Mouse (Mus musculus) cerebellum, adult 2 months (tissue): ENCODE measurements around the gene Fam198a. TPM values are rescaled to one million over a fixed set of nuclear protein-coding genes. Genes with fewer than 3 reads are reported as not detected.
A peak's percentile ranks its signal among the peaks of the same experiment; 100 is the strongest.

Experiments
- DNase-seq, 2 experiments: peaks; one replicate each; pipeline ENCODE4 v3.0.0; 2021
- H3K27ac ChIP-seq: fragments of 200-500 bp; 2 replicates; pipeline ENCODE4 v1.5.1; 2012; ENCODE audit warnings: low read length, control low read depth, inconsistent platforms; ENCODE audit not compliant: insufficient read depth
- H3K27me3 ChIP-seq: fragments of 200-500 bp; 2 replicates; pipeline ENCODE4 v1.6.1; 2012; ENCODE audit warnings: inconsistent platforms, mild to moderate bottlenecking, low read length, moderate library complexity; ENCODE audit not compliant: control insufficient read depth, insufficient read depth
- H3K4me1 ChIP-seq: fragments of 200-500 bp; 2 replicates; pipeline ENCODE4 v1.6.1; 2011; ENCODE audit warnings: low read length; ENCODE audit not compliant: control insufficient read depth, insufficient read depth
- H3K4me3 ChIP-seq: fragments of 200-500 bp; replicated peaks from 2 replicates; pipeline ENCODE3; 2011; ENCODE audit warnings: mild to moderate bottlenecking, low read depth, low read length, control low read depth; ENCODE audit not compliant: insufficient read depth
- CTCF ChIP-seq: fragments of 200-500 bp; IDR thresholded peaks from 2 replicates; pipeline ENCODE4 v1.5.1; 2011; ENCODE audit warnings: low read depth, mild to moderate bottlenecking, control low read depth, low read length, moderate library complexity, borderline replicate concordance; ENCODE audit not compliant: insufficient read depth
- POLR2A ChIP-seq: fragments of 200-500 bp; IDR thresholded peaks from 2 replicates; pipeline ENCODE4 v1.6.1; 2011; ENCODE audit warnings: low read length, control low read depth, borderline replicate concordance; ENCODE audit not compliant: insufficient read depth
- WGBS: fragments of 180-500 bp; shearing (Covaris S2); methylation state at CpG from one replicate; pipeline ENCODE4 v1.1.7; 2018; 5-methylcytosine and 5-hydroxymethylcytosine counted together
- polyA plus RNA-seq: library from polyadenylated mRNA; depleted of rRNA; stranded (reverse); fragments of >200 nt; gene quantifications from 2 replicates; pipeline ENCODE4 v1.2.3, GENCODE M21; 2012

The Fam198a gene
- polyA plus RNA-seq, 1 experiment: 3.1 TPM

DNA sequence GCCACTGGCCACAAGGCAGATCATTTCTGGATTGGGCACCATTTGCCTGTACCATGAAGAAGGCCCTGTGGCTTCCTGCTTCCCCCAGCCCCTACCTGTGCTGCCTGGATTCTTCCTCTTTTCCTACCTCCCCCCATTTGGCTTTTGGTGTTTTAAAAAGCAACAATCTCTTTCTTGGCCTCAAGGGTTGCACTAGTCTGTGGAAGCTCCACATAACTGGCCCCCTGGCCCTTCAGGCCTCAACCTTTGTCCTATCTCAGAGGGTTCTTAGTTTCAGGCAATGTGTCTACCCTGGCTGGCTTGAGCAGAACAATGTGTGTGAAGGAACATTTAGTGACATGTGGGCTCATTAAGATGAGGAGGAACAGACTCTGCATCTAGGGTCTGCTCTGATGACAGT, 46.2 kb downstream of the Fam198a start, which contains the start of gene Pomgnt2:
Gene Pomgnt2 (minus strand): TSS at position 101 of the 400 bp plus-strand sequence.
- no peaks in the 10 kb centered on the region for H3K27me3 ChIP-seq

GRCm38 (mm10) chr9:121997978-121998377, 47.2 kb downstream of the Fam198a start:
- TF ChIP-seq CTCF: no peak
- TF ChIP-seq POLR2A: no peak
- Histone ChIP-seq H3K27me3 (no peaks in the 10 kb centered on the region), H3K4me1 (peaks cover 11% of the 10 kb centered on the region), H3K4me3 (no peak overlapping the region), H3K27ac (no peak overlapping the region)
- DNase-seq: no peak
- WGBS: 35% methylated on average over 4 of the region's 4 CpGs

More for the DNA sequence above, 46.2 kb downstream of the Fam198a start, which contains the start of gene Pomgnt2:
- H3K4me1 ChIP-seq: peaks cover 16% of the 10 kb centered on the region
- TF ChIP-seq CTCF (no peak), POLR2A (no peak)
- H3K4me3 ChIP-seq: peak within 1 kb of the TSS; percentile 63
- H3K27ac ChIP-seq: no peak within 1 kb of the TSS
- no peak for DNase-seq

DNA sequence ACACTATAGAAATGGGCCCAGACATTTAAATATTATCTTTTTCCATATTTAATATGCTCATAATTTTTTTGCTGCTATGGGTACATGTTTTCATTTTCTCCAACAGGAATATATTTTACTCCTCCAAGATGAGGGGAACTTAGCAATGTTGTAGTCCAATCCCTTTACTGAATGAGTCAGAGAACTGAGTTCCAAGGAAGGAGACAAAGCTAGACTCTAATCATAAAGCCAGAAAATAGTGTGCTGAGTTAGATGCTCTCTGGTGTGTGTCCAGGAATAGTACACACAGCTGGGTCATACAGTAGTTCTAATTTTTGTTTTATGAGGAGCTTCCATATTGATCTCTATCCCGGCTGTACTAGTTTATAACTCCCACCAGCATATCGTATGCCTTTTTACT, 55.4 kb downstream of the Fam198a start:
- H3K4me1 ChIP-seq: no peaks in the 10 kb centered on the region
- 89% methylated on average over 2 of the region's 2 CpGs for WGBS
- TF ChIP-seq POLR2A (no peak), CTCF (no peak)

GRCm38 (mm10) chr9:122006609-122007008, 55.8 kb downstream of the Fam198a start:
- no peak for DNase-seq
- Histone ChIP-seq H3K27me3 (no peaks in the 10 kb centered on the region), H3K4me3 (no peak overlapping the region), H3K27ac (no peak overlapping the region), H3K4me1 (no peaks in the 10 kb centered on the region)
- TF ChIP-seq POLR2A (no peak), CTCF (no peak)
- WGBS: 34% methylated on average over 7 of the region's 7 CpGs

More for the DNA sequence above, 55.4 kb downstream of the Fam198a start:
- no peak for DNase-seq
- no peaks in the 10 kb centered on the region for H3K27me3 ChIP-seq
- no peak overlapping the region for H3K27ac ChIP-seq
- H3K4me3 ChIP-seq: no peak overlapping the region

DNA sequence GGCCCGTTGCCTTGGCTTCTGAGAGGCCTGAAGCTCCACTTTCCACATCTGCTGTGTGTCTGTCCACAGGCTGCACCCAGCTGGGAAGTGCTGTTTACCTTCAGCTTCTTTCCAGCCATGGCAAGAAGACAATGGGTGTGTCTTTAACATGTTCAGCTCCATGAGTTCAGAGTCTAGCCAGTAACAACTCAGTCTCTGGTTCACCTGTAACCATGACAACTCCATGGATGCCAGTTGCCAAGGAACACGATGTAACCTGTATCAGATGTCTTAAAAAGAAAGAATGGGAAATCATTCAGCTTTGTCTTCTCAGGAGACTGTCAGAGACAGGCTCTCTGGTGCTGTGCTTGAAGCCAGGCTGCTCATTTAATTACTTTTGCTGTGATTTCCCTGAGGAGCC, 58.1 kb downstream of the Fam198a start:
- 16% methylated on average over 2 of the region's 2 CpGs for WGBS
- H3K27ac ChIP-seq: no peak overlapping the region
- H3K4me1 ChIP-seq: no peaks in the 10 kb centered on the region
- TF ChIP-seq CTCF (no peak), POLR2A (no peak)
- DNase-seq: no peak
- H3K4me3 ChIP-seq: no peak overlapping the region
- H3K27me3 ChIP-seq: no peaks in the 10 kb centered on the region

DNA sequence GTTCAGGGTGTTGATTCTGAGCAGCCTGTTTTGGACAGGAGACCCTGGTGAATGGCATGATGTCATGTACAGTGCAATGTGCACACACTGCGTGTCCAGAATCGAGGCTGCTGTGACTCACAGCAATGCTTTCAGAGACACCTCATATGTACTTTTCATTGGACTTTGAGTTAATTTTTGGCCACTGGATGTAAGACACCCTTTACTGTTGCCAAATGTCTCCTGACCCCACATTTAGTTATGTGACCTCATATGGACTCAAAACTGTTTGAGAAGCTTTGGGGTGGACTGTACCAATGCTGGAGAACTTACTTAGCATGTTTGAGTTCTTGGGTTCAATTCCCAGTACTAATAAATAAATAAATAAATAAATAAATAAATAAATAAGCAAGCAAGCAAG, 60.0 kb downstream of the Fam198a start:
- H3K4me1 ChIP-seq: no peaks in the 10 kb centered on the region
- H3K4me3 ChIP-seq: no peak overlapping the region
- TF ChIP-seq POLR2A: no peak
- no peak for TF ChIP-seq CTCF
- H3K27me3 ChIP-seq: no peaks in the 10 kb centered on the region
- no peak for DNase-seq
- no peak overlapping the region for H3K27ac ChIP-seq
- WGBS: 98% methylated on average over 2 of the region's 2 CpGs

GRCm38 (mm10) chr9:122012816-122013215, 62.0 kb downstream of the Fam198a start:
- WGBS: 88% methylated on average over 2 of the region's 2 CpGs
- no peaks in the 10 kb centered on the region for H3K27me3 ChIP-seq
- TF ChIP-seq POLR2A: no peak
- TF ChIP-seq CTCF: no peak
- no peak for DNase-seq
- no peak overlapping the region for H3K27ac ChIP-seq
- no peak overlapping the region for H3K4me3 ChIP-seq
- no peaks in the 10 kb centered on the region for H3K4me1 ChIP-seq

GRCm38 (mm10) chr9:122013629-122014028, 62.8 kb downstream of the Fam198a start:
- DNase-seq: no peak
- 80% methylated on average over 4 of the region's 4 CpGs for WGBS

DNA sequence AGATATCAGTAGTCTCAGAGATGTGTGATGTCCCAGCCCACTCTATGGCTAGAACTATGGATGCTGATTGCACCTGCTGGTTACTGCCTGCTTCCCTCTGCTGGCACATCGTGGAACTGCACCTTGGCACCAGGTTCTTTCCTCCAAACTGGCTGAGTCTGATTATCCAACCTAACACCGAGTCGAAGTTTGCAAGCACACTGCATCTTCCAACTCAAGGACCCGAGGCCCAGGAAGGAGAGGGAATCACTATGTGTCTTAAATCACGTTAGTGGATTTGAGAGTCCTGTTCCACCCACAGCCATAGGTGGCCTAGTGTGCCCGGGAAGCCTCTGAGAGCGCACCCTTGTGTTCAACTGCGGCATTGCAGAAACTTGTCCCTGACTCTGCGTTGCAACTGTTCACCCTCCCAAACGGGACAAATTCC, 63.5 kb downstream of the Fam198a start:
- Histone ChIP-seq H3K27ac (no peak overlapping the region), H3K4me1 (peaks cover 3% of the 10 kb centered on the region), H3K27me3 (no peaks in the 10 kb centered on the region), H3K4me3 (no peak overlapping the region)
- no peak for TF ChIP-seq POLR2A
- peak; percentile 81 for TF ChIP-seq CTCF
- DNase-seq: peak; percentile 68 to 84
- WGBS: 5% methylated on average over 10 of the region's 10 CpGs

More at GRCm38 (mm10) chr9:122013629-122014028, 62.8 kb downstream of the Fam198a start:
- no peak overlapping the region for H3K27ac ChIP-seq
- H3K4me3 ChIP-seq: no peak overlapping the region
- no peak for TF ChIP-seq CTCF
- no peak for TF ChIP-seq POLR2A
- H3K4me1 ChIP-seq: no peaks in the 10 kb centered on the region
- no peaks in the 10 kb centered on the region for H3K27me3 ChIP-seq
